In genomic region chr8:120569939-120570715, GRCm38 (mm10) we compare ENCODE assay signal across 8 mouse cellular contexts. TPM values are rescaled to one million over a fixed set of nuclear protein-coding genes. Genes with fewer than 3 reads are reported as not detected.
DNase-seq lines count a peak whose midpoint lies in the region; ATAC-seq and TF ChIP-seq lines count a peak whose summit lies in the region.

No protein-coding gene starts in this region.

- peak; percentile 7; the same call in 1 of the 2 replicates for ATAC-seq in intestine, embryonic 16.5 days
- no peak for ATAC-seq in liver, embryonic 14.5 days (ENCODE audit: insufficient read depth)

- H3K27ac ChIP-seq in intestine, embryonic 16.5 days (ENCODE audit: low read length) = no peak overlapping the region
- H3K27ac ChIP-seq in liver, embryonic 14.5 days = no peak overlapping the region

- peak; percentile 97 for TF ChIP-seq CTCF in liver, embryonic 14.5 days (IDR thresholded peaks at IDR 0.05; ENCODE audit: low read depth)

- H3K4me3 ChIP-seq in intestine, embryonic 16.5 days (ENCODE audit: low read length) = no peak overlapping the region
- H3K4me3 ChIP-seq in liver, embryonic 14.5 days (ENCODE audit: insufficient read depth in 1 of 2, low read depth in 2 of 2, low read length in 2 of 2) = no peak overlapping the region

- TF ChIP-seq EP300 in liver, embryonic 14.5 days (IDR thresholded peaks at IDR 0.05; ENCODE audit: low read depth) = no peak

- peaks cover 7% of the 10 kb centered on the region; the same call in 1 of the 2 replicates for H3K4me1 ChIP-seq in intestine, embryonic 16.5 days (ENCODE audit: control insufficient read depth, insufficient read depth, low read length)
- H3K4me1 ChIP-seq in liver, embryonic 14.5 days (replicated peaks; ENCODE audit: control insufficient read depth in 2 of 2, insufficient read depth in 2 of 2, low read length in 1 of 2) = no peaks in the 10 kb centered on the region

- 55% methylated on average over 13 of the region's 13 CpGs for WGBS in intestine, embryonic 16.5 days
- 65% methylated on average over 13 of the region's 13 CpGs for WGBS in liver, embryonic 14.5 days (ENCODE audit: insufficient replicate concordance)

- no peaks in the 10 kb centered on the region for H3K27me3 ChIP-seq in intestine, embryonic 16.5 days (replicated peaks; ENCODE audit: control insufficient read depth, insufficient read depth, low read length)
- H3K27me3 ChIP-seq in liver, embryonic 14.5 days (ENCODE audit: control insufficient read depth, insufficient read depth, low read length) = no peaks in the 10 kb centered on the region

- peaks cover 62% of the 10 kb centered on the region for H3K36me3 ChIP-seq in intestine, embryonic 16.5 days (ENCODE audit: control insufficient read depth, insufficient read depth, low read length)
- peaks cover 99% of the 10 kb centered on the region for H3K36me3 ChIP-seq in liver, embryonic 14.5 days (replicated peaks; ENCODE audit: control insufficient read depth, insufficient read depth, low read depth)

- H3K9me3 ChIP-seq in intestine, embryonic 16.5 days (ENCODE audit: control insufficient read depth, low read length) = no peaks in the 10 kb centered on the region
- no peaks in the 10 kb centered on the region for H3K9me3 ChIP-seq in liver, embryonic 14.5 days (ENCODE audit: control insufficient read depth, low read length)

- DNase-seq in 416B (ENCODE audit: low read depth) = peak; percentile 67
- peak; percentile 93 for DNase-seq in MN1 (ENCODE audit: low spot score)
- peak; percentile 84 to 85 for DNase-seq in cerebellum, postnatal 14 days
- DNase-seq in gastrocnemius, postnatal 10 days = peak; percentile 83
- peak in 2 of 3 experiments; percentile 24 to 50 for DNase-seq in liver, embryonic 14.5 days (ENCODE audit: low read depth in 3 of 3, low spot score in 3 of 3)
- peak; percentile 39 for DNase-seq in ovary, adult 18-20 months (ENCODE audit: low spot score)
- DNase-seq in thymus, postnatal 36 days = peak; percentile 75 to 80

- no peak overlapping the region for H3K9ac ChIP-seq in intestine, embryonic 16.5 days (ENCODE audit: low read depth, low read length)
- H3K9ac ChIP-seq in liver, embryonic 14.5 days (replicated peaks) = no peak overlapping the region

- no peak overlapping the region for H3K4me2 ChIP-seq in intestine, embryonic 16.5 days (ENCODE audit: low read depth, low read length)
- no peak overlapping the region for H3K4me2 ChIP-seq in liver, embryonic 14.5 days (ENCODE audit: low read depth)

RNA-seq across cellular contexts. Expression of gene Gins2, which starts 19.0 kb away (rescaled TPM):
- total RNA-seq in gastrocnemius, postnatal 10 days (2021) = 1 to 10 TPM; 8.6 to 9.1 TPM
- polyA plus RNA-seq in intestine, embryonic 16.5 days (2015; fragmentation: Nextera tagmentation; extraction: Ambion mirVana) = 75.1 and 87.5 TPM in 2 replicates
- 31.5 and 37.5 TPM in 2 replicates for polyA plus RNA-seq in liver, embryonic 14.5 days (2012; rRNA removed)
- 63.4 and 63.7 TPM in 2 replicates for polyA plus RNA-seq in liver, embryonic 14.5 days (2014; fragmentation: Nextera tagmentation; extraction: Ambion mirVana)

Comparison
In these comparisons a context has a peak if more than half of its experiments do, and no peak if none do; other contexts are left out.
1. DNase-seq: peak in every context shown above with its lines; median percentile 93 in MN1; 84 in cerebellum, postnatal 14 days; 83 in gastrocnemius, postnatal 10 days; 78 in thymus, postnatal 36 days; 67 in 416B; 39 in ovary, adult 18-20 months; 37 in liver, embryonic 14.5 days.